Mouse (Mus musculus) intestine, embryonic 15.5 days (tissue): Measurements from ENCODE around the gene Thsd1. TPM values are rescaled to one million over a fixed set of nuclear protein-coding genes. Genes with fewer than 3 reads are reported as not detected.

Experiments
- ATAC-seq: fragments of 200-750 bp; cut with Nextera tagmentation; 2 replicates; pipeline ENCODE4 v1.8.0; 2017; ENCODE audit warnings: moderate TSS enrichment, moderate library complexity
- H3K27ac ChIP-seq: fragments of 300-500 bp; sonication (generic); 2 replicates; pipeline ENCODE4 v1.5.1; 2015; ENCODE audit warnings: mild to moderate bottlenecking, inconsistent platforms
- H3K27me3 ChIP-seq: fragments of 300-500 bp; sonication (generic); replicated peaks from 2 replicates; pipeline ENCODE4 v1.6.1; 2015; ENCODE audit warnings: inconsistent platforms
- H3K36me3 ChIP-seq: fragments of 300-500 bp; sonication (generic); 2 replicates; pipeline ENCODE4 v1.6.1; 2015; ENCODE audit warnings: inconsistent platforms
- H3K4me1 ChIP-seq: fragments of 300-500 bp; sonication (generic); replicated peaks from 2 replicates; pipeline ENCODE4 v1.6.1; 2015; ENCODE audit warnings: inconsistent platforms
- H3K4me2 ChIP-seq: fragments of 300-500 bp; sonication (generic); replicated peaks from 2 replicates; pipeline ENCODE4 v1.6.1; 2015; ENCODE audit warnings: mild to moderate bottlenecking, inconsistent platforms
- H3K4me3 ChIP-seq: fragments of 300-500 bp; sonication (generic); replicated peaks from 2 replicates; pipeline ENCODE4 v1.5.1; 2015; ENCODE audit warnings: inconsistent platforms
- H3K9ac ChIP-seq: fragments of 300-500 bp; sonication (generic); 2 replicates; pipeline ENCODE4 v1.6.1; 2015; ENCODE audit warnings: inconsistent platforms
- H3K9me3 ChIP-seq: fragments of 300-500 bp; sonication (generic); 2 replicates; pipeline ENCODE4 v1.6.1; 2016; ENCODE audit warnings: inconsistent platforms
- whole genome bisulfite sequencing: fragments of 180-500 bp; shearing (Covaris S2); methylation state at CpG from one replicate; pipeline ENCODE4 v1.1.7; 2015; 5-methylcytosine and 5-hydroxymethylcytosine counted together
- polyA plus RNA-seq: library from polyadenylated mRNA; unstranded; fragments of >200 nt; fragmentation: Nextera tagmentation; extraction: Ambion mirVana; gene quantifications from 2 replicates; pipeline ENCODE4 v1.2.1, GENCODE M21; 2015

Gene Thsd1
- polyA plus RNA-seq = 7.9 and 8.2 TPM in 2 replicates

- Histone ChIP-seq H3K36me3 (no peaks in the 10 kb centered on the region), H3K4me3 (peak within 1 kb of the TSS; percentile 52), H3K9ac (peak within 1 kb of the TSS; percentile 41), H3K4me2 (peak within 1 kb of the TSS; percentile 96), H3K27ac (no peak within 1 kb of the TSS), H3K4me1 (0 out of 2 replicates have a peak, but pooled peaks cover 2% of the 10 kb centered on the region), H3K9me3 (no peaks in the 10 kb centered on the region), H3K27me3 (no peaks in the 10 kb centered on the region)
- under 1% methylated on average over 38 of the region's 39 CpGs for WGBS
- peak; percentile 98 for ATAC-seq
These were observed at the start of gene Thsd1 for GRCm38 (mm10) chr8:22227061-22227877. Thsd1 (plus strand) TSS chr8:22227313.

- Histone ChIP-seq H3K27ac (no peak overlapping the region), H3K27me3 (no peaks in the 10 kb centered on the region), H3K9me3 (no peaks in the 10 kb centered on the region), H3K4me2 (peak overlapping the region; percentile 77), H3K4me1 (0 out of 2 replicates have a peak, but pooled peaks cover 10% of the 10 kb centered on the region), H3K4me3 (peak overlapping the region; percentile 70), H3K36me3 (no peaks in the 10 kb centered on the region), H3K9ac (peak overlapping the region; percentile 59)
- WGBS = under 1% methylated on average over 3 of the region's 3 CpGs
- peak; percentile 52 for ATAC-seq
These were observed 42.2 kb upstream of the Thsd1 start for GRCm38 (mm10) chr8:22184884-22185283.

- H3K9me3 ChIP-seq = no peaks in the 10 kb centered on the region
- ATAC-seq = peak; percentile 99
- H3K4me1 ChIP-seq = 0 out of 2 replicates have a peak, but pooled peaks cover 10% of the 10 kb centered on the region
- H3K27ac ChIP-seq = peak within 1 kb of the TSS; percentile 78
- WGBS = 2% methylated on average over 63 of the region's 63 CpGs
- H3K27me3 ChIP-seq = no peaks in the 10 kb centered on the region
- peak within 1 kb of the TSS; percentile 70 for H3K4me3 ChIP-seq
- H3K9ac ChIP-seq = peak within 1 kb of the TSS; percentile 59
- H3K4me2 ChIP-seq = peak within 1 kb of the TSS; percentile 77
- H3K36me3 ChIP-seq = no peaks in the 10 kb centered on the region
These were observed 41.4 kb upstream of the Thsd1 start, which contains the start of gene Ckap2 for GRCm38 (mm10) chr8:22185431-22186397. Ckap2 (minus strand) TSS chr8:22185819.

- Histone ChIP-seq H3K27me3 (no peaks in the 10 kb centered on the region), H3K36me3 (no peaks in the 10 kb centered on the region), H3K4me2 (peak within 1 kb of the TSS; percentile 50), H3K9ac (peak within 1 kb of the TSS; percentile 95), H3K9me3 (no peaks in the 10 kb centered on the region), H3K27ac (peak within 1 kb of the TSS; percentile 99), H3K4me1 (0 out of 2 replicates have a peak, but pooled peaks cover 3% of the 10 kb centered on the region), H3K4me3 (peak within 1 kb of the TSS; percentile 80)
- ATAC-seq = peak; percentile 95
- WGBS = under 1% methylated on average over 73 of the region's 73 CpGs
These were observed 34.3 kb upstream of the Thsd1 start, which contains the start of gene Vps36 for GRCm38 (mm10) chr8:22192660-22193431. Vps36 (plus strand) TSS chr8:22192809.

GRCm38 (mm10) chr8:22193432-22194010, 33.6 kb upstream of the Thsd1 start:
- H3K27me3 ChIP-seq = no peaks in the 10 kb centered on the region
- no peaks in the 10 kb centered on the region for H3K36me3 ChIP-seq
- ATAC-seq = peak; percentile 66
- 0 out of 2 replicates have a peak, but pooled peaks cover 3% of the 10 kb centered on the region for H3K4me1 ChIP-seq
- peak overlapping the region; percentile 99 for H3K27ac ChIP-seq
- 15% methylated on average over 12 of the region's 12 CpGs for WGBS
- H3K4me2 ChIP-seq = peak overlapping the region; percentile 50
- peak overlapping the region; percentile 95 for H3K9ac ChIP-seq
- H3K9me3 ChIP-seq = no peaks in the 10 kb centered on the region
- peak overlapping the region; percentile 80 for H3K4me3 ChIP-seq

- no peak overlapping the region for H3K4me3 ChIP-seq
- H3K4me1 ChIP-seq = 0 out of 2 replicates have a peak, but pooled peaks cover 3% of the 10 kb centered on the region
- H3K4me2 ChIP-seq = no peak overlapping the region
- H3K36me3 ChIP-seq = peaks cover 13% of the 10 kb centered on the region
- no peaks in the 10 kb centered on the region for H3K9me3 ChIP-seq
- ATAC-seq = no peak
- H3K27me3 ChIP-seq = no peaks in the 10 kb centered on the region
- no peak overlapping the region for H3K27ac ChIP-seq
- H3K9ac ChIP-seq = no peak overlapping the region
- WGBS = 84% methylated on average over 6 of the region's 6 CpGs
These were observed 29.2 kb upstream of the Thsd1 start for GRCm38 (mm10) chr8:22197914-22198313.

GRCm38 (mm10) chr8:22199481-22199880, 27.6 kb upstream of the Thsd1 start:
- ATAC-seq = no peak
- Histone ChIP-seq H3K9ac (no peak overlapping the region), H3K4me1 (0 out of 2 replicates have a peak, but pooled peaks cover under 1% of the 10 kb centered on the region), H3K36me3 (peaks cover 13% of the 10 kb centered on the region), H3K27me3 (no peaks in the 10 kb centered on the region), H3K9me3 (no peaks in the 10 kb centered on the region), H3K27ac (no peak overlapping the region), H3K4me3 (no peak overlapping the region), H3K4me2 (no peak overlapping the region)
- WGBS = 97% methylated on average over 8 of the region's 8 CpGs

GRCm38 (mm10) chr8:22207535-22207934, 19.6 kb upstream of the Thsd1 start:
- Histone ChIP-seq H3K4me1 (0 out of 2 replicates have a peak, but pooled peaks cover 2% of the 10 kb centered on the region), H3K4me2 (no peak overlapping the region), H3K36me3 (peaks cover 14% of the 10 kb centered on the region), H3K4me3 (no peak overlapping the region), H3K27ac (no peak overlapping the region), H3K9me3 (no peaks in the 10 kb centered on the region), H3K27me3 (no peaks in the 10 kb centered on the region), H3K9ac (no peak overlapping the region)
- 72% methylated on average over 4 of the region's 4 CpGs for WGBS
- no peak for ATAC-seq

- WGBS = 18% methylated on average over 5 of the region's 5 CpGs
- H3K27ac ChIP-seq = no peak overlapping the region
- H3K27me3 ChIP-seq = no peaks in the 10 kb centered on the region
- ATAC-seq = peak; percentile 71; the same call in 1 of the 2 replicates
- no peak overlapping the region for H3K4me2 ChIP-seq
- H3K9ac ChIP-seq = no peak overlapping the region
- H3K9me3 ChIP-seq = no peaks in the 10 kb centered on the region
- H3K36me3 ChIP-seq = peaks cover 18% of the 10 kb centered on the region
- 0 out of 2 replicates have a peak, but pooled peaks cover 2% of the 10 kb centered on the region for H3K4me1 ChIP-seq
- no peak overlapping the region for H3K4me3 ChIP-seq
These were observed 18.1 kb upstream of the Thsd1 start for GRCm38 (mm10) chr8:22209012-22209411.

GRCm38 (mm10) chr8:22214826-22215225, 12.3 kb upstream of the Thsd1 start:
- no peak overlapping the region for H3K4me3 ChIP-seq
- no peaks in the 10 kb centered on the region for H3K27me3 ChIP-seq
- H3K9ac ChIP-seq = no peak overlapping the region
- no peak overlapping the region for H3K27ac ChIP-seq
- H3K4me2 ChIP-seq = no peak overlapping the region
- 95% methylated on average over 10 of the region's 10 CpGs for WGBS
- ATAC-seq = no peak
- H3K4me1 ChIP-seq = no peaks in the 10 kb centered on the region
- peaks cover 30% of the 10 kb centered on the region for H3K36me3 ChIP-seq
- H3K9me3 ChIP-seq = no peaks in the 10 kb centered on the region

- no peak overlapping the region for H3K4me3 ChIP-seq
- H3K4me2 ChIP-seq = peak overlapping the region; percentile 96; the same call in 1 of the 2 replicates
These were observed 752 bp upstream of the Thsd1 start for GRCm38 (mm10) chr8:22226361-22226760.

More at GRCm38 (mm10) chr8:22226361-22226760, 752 bp upstream of the Thsd1 start:
- Histone ChIP-seq H3K36me3 (0 out of 2 replicates have a peak, but pooled peaks cover 4% of the 10 kb centered on the region), H3K4me1 (0 out of 2 replicates have a peak, but pooled peaks cover 2% of the 10 kb centered on the region), H3K9me3 (no peaks in the 10 kb centered on the region), H3K9ac (no peak overlapping the region), H3K27me3 (no peaks in the 10 kb centered on the region), H3K27ac (no peak overlapping the region)
- WGBS = 55% methylated on average over 8 of the region's 8 CpGs
- ATAC-seq = peak; percentile 48; the same call in 1 of the 2 replicates
